Mouse (Mus musculus) neural tube, embryonic 13.5 days (tissue): ENCODE results near the gene Asxl1. TPM values are rescaled to one million over a fixed set of nuclear protein-coding genes. Genes with fewer than 3 reads are reported as not detected.
"Not testable (repeated sequence)": the region's sequence is repeated elsewhere in the genome, so short reads cannot be mapped to it uniquely, and the experiment has no call there.

Experiments used
- ATAC-seq: fragments of 200-750 bp; cut with Nextera tagmentation; 2 replicates; pipeline ENCODE4 v1.8.0; 2017; ENCODE audit warnings: low read depth, mild to moderate bottlenecking, moderate TSS enrichment, moderate library complexity
- H3K27ac ChIP-seq: fragments of 300-500 bp; sonication (generic); replicated peaks from 2 replicates; pipeline ENCODE4 v1.5.1; 2015; ENCODE audit warnings: moderate library complexity, mild to moderate bottlenecking, inconsistent platforms
- H3K27me3 ChIP-seq: fragments of 300-500 bp; sonication (generic); 2 replicates; pipeline ENCODE4 v1.6.1; 2015; ENCODE audit warnings: mild to moderate bottlenecking, inconsistent platforms
- H3K36me3 ChIP-seq: fragments of 300-500 bp; sonication (generic); 2 replicates; pipeline ENCODE4 v1.6.1; 2015; ENCODE audit warnings: mild to moderate bottlenecking, inconsistent platforms
- H3K4me1 ChIP-seq: fragments of 300-500 bp; sonication (generic); replicated peaks from 2 replicates; pipeline ENCODE4 v1.6.1; 2015; ENCODE audit warnings: inconsistent platforms
- H3K4me2 ChIP-seq: fragments of 300-500 bp; sonication (generic); 2 replicates; pipeline ENCODE4 v1.6.1; 2015; ENCODE audit warnings: inconsistent platforms, mild to moderate bottlenecking, moderate library complexity
- H3K4me3 ChIP-seq: fragments of 300-500 bp; sonication (generic); 2 replicates; pipeline ENCODE4 v1.5.1; 2015; ENCODE audit warnings: mild to moderate bottlenecking, inconsistent platforms
- H3K9ac ChIP-seq: fragments of 300-500 bp; sonication (generic); 2 replicates; pipeline ENCODE4 v1.6.1; 2015; ENCODE audit warnings: moderate library complexity, mild to moderate bottlenecking, inconsistent platforms
- H3K9me3 ChIP-seq: fragments of 300-500 bp; sonication (generic); 2 replicates; pipeline ENCODE4 v1.6.1; 2016; ENCODE audit warnings: inconsistent platforms
- WGBS: fragments of 180-500 bp; shearing (Covaris S2); methylation state at CpG from one replicate; pipeline ENCODE4 v1.1.7; 2015; 5-methylcytosine and 5-hydroxymethylcytosine counted together
- polyA plus RNA-seq: library from polyadenylated mRNA; unstranded; fragments of >200 nt; fragmentation: Nextera tagmentation; extraction: Ambion mirVana; gene quantifications from 2 replicates; pipeline ENCODE4 v1.2.1, GENCODE M21; 2015

Gene Asxl1
- polyA plus RNA-seq, 1 experiment from 2014 or later = 12.1 TPM

- Histone ChIP-seq H3K4me2 (peak overlapping the region; percentile 81), H3K27ac (peak overlapping the region; percentile 98), H3K4me1 (peaks cover 51% of the 10 kb centered on the region), H3K9ac (peak overlapping the region; percentile 94), H3K27me3 (no peaks in the 10 kb centered on the region), H3K4me3 (peak overlapping the region; percentile 86), H3K36me3 (no peaks in the 10 kb centered on the region), H3K9me3 (no peaks in the 10 kb centered on the region)
- WGBS = under 1% methylated on average over 59 of the region's 76 CpGs
- ATAC-seq = peak; percentile 19
Measured at GRCm38 (mm10) chr2:153346221-153347182, 873 bp downstream of the Asxl1 start.

- Histone ChIP-seq H3K9ac (peak overlapping the region; percentile 94), H3K27me3 (no peaks in the 10 kb centered on the region), H3K4me1 (peaks cover 51% of the 10 kb centered on the region), H3K36me3 (peaks cover 3% of the 10 kb centered on the region; the same call in 1 of the 2 replicates), H3K4me2 (peak overlapping the region; percentile 81), H3K27ac (peak overlapping the region; percentile 98), H3K4me3 (peak overlapping the region; percentile 86), H3K9me3 (no peaks in the 10 kb centered on the region)
- 9% methylated on average over 9 of the region's 9 CpGs for WGBS
- ATAC-seq = no peak
Measured at GRCm38 (mm10) chr2:153347183-153347781, 1.7 kb downstream of the Asxl1 start.

- peak overlapping the region; percentile 94 for H3K9ac ChIP-seq
- H3K36me3 ChIP-seq = peaks cover 11% of the 10 kb centered on the region
- ATAC-seq = no peak
- H3K27me3 ChIP-seq = no peaks in the 10 kb centered on the region
- peak overlapping the region; percentile 86 for H3K4me3 ChIP-seq
- H3K27ac ChIP-seq = no peak overlapping the region
- WGBS = 71% methylated on average over 6 of the region's 6 CpGs
- H3K9me3 ChIP-seq = no peaks in the 10 kb centered on the region
- peaks cover 51% of the 10 kb centered on the region for H3K4me1 ChIP-seq
- peak overlapping the region; percentile 81 for H3K4me2 ChIP-seq
Measured at GRCm38 (mm10) chr2:153348100-153348831, 2.6 kb downstream of the Asxl1 start.

GRCm38 (mm10) chr2:153350552-153351181, 5.0 kb downstream of the Asxl1 start:
- Histone ChIP-seq H3K4me3 (no peak overlapping the region), H3K27me3 (no peaks in the 10 kb centered on the region), H3K9ac (no peak overlapping the region), H3K9me3 (no peaks in the 10 kb centered on the region), H3K36me3 (peaks cover 30% of the 10 kb centered on the region), H3K27ac (no peak overlapping the region), H3K4me1 (peaks cover 42% of the 10 kb centered on the region), H3K4me2 (peak overlapping the region; percentile 18; the same call in 1 of the 2 replicates)
- 49% methylated on average over 6 of the region's 6 CpGs for WGBS
- no peak for ATAC-seq

- 85% methylated on average over 2 of the region's 2 CpGs for WGBS
- no peak for ATAC-seq
- H3K4me1 ChIP-seq = peaks cover 18% of the 10 kb centered on the region
- H3K9me3 ChIP-seq = no peaks in the 10 kb centered on the region
- H3K4me3 ChIP-seq = no peak overlapping the region
- H3K9ac ChIP-seq = no peak overlapping the region
- H3K27ac ChIP-seq = no peak overlapping the region
- no peaks in the 10 kb centered on the region for H3K27me3 ChIP-seq
- H3K4me2 ChIP-seq = no peak overlapping the region
- peaks cover 67% of the 10 kb centered on the region for H3K36me3 ChIP-seq
Measured at GRCm38 (mm10) chr2:153354648-153355047, 9.0 kb downstream of the Asxl1 start.

GRCm38 (mm10) chr2:153356784-153357183, 11.2 kb downstream of the Asxl1 start:
- Histone ChIP-seq H3K4me3 (no peak overlapping the region), H3K36me3 (peaks cover 76% of the 10 kb centered on the region), H3K9ac (no peak overlapping the region), H3K9me3 (no peaks in the 10 kb centered on the region), H3K27ac (no peak overlapping the region), H3K4me1 (no peaks in the 10 kb centered on the region), H3K27me3 (no peaks in the 10 kb centered on the region), H3K4me2 (no peak overlapping the region)
- 93% methylated on average over 4 of the region's 4 CpGs for WGBS
- no peak for ATAC-seq

- no peak overlapping the region for H3K4me3 ChIP-seq
- 95% methylated on average over 1 of the region's 1 CpGs for WGBS
- no peaks in the 10 kb centered on the region for H3K27me3 ChIP-seq
- H3K9ac ChIP-seq = no peak overlapping the region
- H3K27ac ChIP-seq = no peak overlapping the region
- peaks cover 74% of the 10 kb centered on the region for H3K36me3 ChIP-seq
- ATAC-seq = no peak
- H3K4me2 ChIP-seq = no peak overlapping the region
- no peaks in the 10 kb centered on the region for H3K9me3 ChIP-seq
- no peaks in the 10 kb centered on the region for H3K4me1 ChIP-seq
Measured at GRCm38 (mm10) chr2:153361101-153361710, 15.6 kb downstream of the Asxl1 start.

- not testable (repeated sequence) for ATAC-seq, H3K27ac ChIP-seq, H3K4me3 ChIP-seq, H3K9me3 ChIP-seq, H3K4me2 ChIP-seq, H3K4me1 ChIP-seq, H3K9ac ChIP-seq, H3K27me3 ChIP-seq
- 91% methylated on average over 14 of the region's 14 CpGs for WGBS
- H3K36me3 ChIP-seq = peaks cover 70% of the 10 kb centered on the region
Measured at GRCm38 (mm10) chr2:153364531-153364930, 18.9 kb downstream of the Asxl1 start.

GRCm38 (mm10) chr2:153370871-153371270, 25.2 kb downstream of the Asxl1 start:
- Histone ChIP-seq H3K4me2 (no peak overlapping the region), H3K27me3 (no peaks in the 10 kb centered on the region), H3K27ac (no peak overlapping the region), H3K9ac (no peak overlapping the region), H3K9me3 (no peaks in the 10 kb centered on the region), H3K36me3 (peaks cover 34% of the 10 kb centered on the region), H3K4me1 (no peaks in the 10 kb centered on the region), H3K4me3 (no peak overlapping the region)
- no peak for ATAC-seq

- Histone ChIP-seq H3K27ac (no peak overlapping the region), H3K9me3 (no peaks in the 10 kb centered on the region), H3K36me3 (peaks cover 17% of the 10 kb centered on the region), H3K9ac (no peak overlapping the region; the same call in 1 of the 2 replicates), H3K4me2 (no peak overlapping the region), H3K4me1 (no peaks in the 10 kb centered on the region), H3K4me3 (no peak overlapping the region), H3K27me3 (no peaks in the 10 kb centered on the region)
- ATAC-seq = no peak
- WGBS = 82% methylated on average over 2 of the region's 2 CpGs
Measured at GRCm38 (mm10) chr2:153375380-153375779, 29.8 kb downstream of the Asxl1 start.

- no peak overlapping the region for H3K27ac ChIP-seq
- H3K4me2 ChIP-seq = no peak overlapping the region
- 91% methylated on average over 1 of the region's 1 CpGs for WGBS
- H3K36me3 ChIP-seq = peaks cover 42% of the 10 kb centered on the region
- H3K27me3 ChIP-seq = no peaks in the 10 kb centered on the region
- no peaks in the 10 kb centered on the region for H3K9me3 ChIP-seq
- no peaks in the 10 kb centered on the region for H3K4me1 ChIP-seq
- H3K9ac ChIP-seq = no peak overlapping the region
- ATAC-seq = no peak
- H3K4me3 ChIP-seq = no peak overlapping the region
Measured at GRCm38 (mm10) chr2:153380479-153380878, 34.9 kb downstream of the Asxl1 start.
